Mouse (Mus musculus) megakaryocyte-erythroid progenitor cell, adult 5-6 weeks (primary cell): Measurements from ENCODE around the gene Apoa4. TPM values are rescaled to one million over a fixed set of nuclear protein-coding genes. Genes with fewer than 3 reads are reported as not detected.

ENCODE experiments used
- ATAC-seq: replicated peaks from 2 replicates; pipeline ENCODE4 v1.8.0; 2016; ENCODE audit warnings: mild to moderate bottlenecking, inconsistent platforms; ENCODE audit not compliant: severe bottlenecking, poor library complexity, low FRiP score, low TSS enrichment
- total RNA-seq, 2 experiments: library from RNA; stranded (forward) in 1 of 2; stranded (reverse) in 1 of 2; fragments of 200-1000, 215-1000 nt in 1 of 2; fragments of >200 nt in 1 of 2; fragmentation: Nextera tagmentation in 1 of 2; gene quantifications; 2 replicates each; pipeline ENCODE4 v1.2.3; 2014 to 2017

Apoa4 gene
- total RNA-seq, 2 experiments from 2014 or later = not detected

DNA sequence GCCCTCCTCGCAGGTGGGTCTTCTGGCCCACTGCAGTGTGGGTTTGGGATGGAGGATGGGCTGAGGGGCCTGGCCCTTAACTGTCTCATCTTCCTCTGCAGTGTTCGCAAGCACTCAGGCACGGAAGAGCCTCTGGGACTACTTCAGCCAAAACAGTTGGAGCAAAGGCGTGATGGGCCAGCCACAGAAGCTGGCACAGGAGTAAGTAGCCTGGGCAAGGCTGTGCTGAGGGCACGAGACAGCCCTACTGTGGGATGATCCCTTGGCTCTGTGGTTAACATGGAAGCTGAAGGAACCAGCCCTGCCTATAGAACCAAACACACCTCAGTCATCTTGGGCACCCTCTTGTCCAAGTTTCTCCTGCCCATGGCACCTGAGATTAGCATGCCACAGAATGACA, 28.6 kb downstream of the Apoa4 start:
- no peak for ATAC-seq

DNA sequence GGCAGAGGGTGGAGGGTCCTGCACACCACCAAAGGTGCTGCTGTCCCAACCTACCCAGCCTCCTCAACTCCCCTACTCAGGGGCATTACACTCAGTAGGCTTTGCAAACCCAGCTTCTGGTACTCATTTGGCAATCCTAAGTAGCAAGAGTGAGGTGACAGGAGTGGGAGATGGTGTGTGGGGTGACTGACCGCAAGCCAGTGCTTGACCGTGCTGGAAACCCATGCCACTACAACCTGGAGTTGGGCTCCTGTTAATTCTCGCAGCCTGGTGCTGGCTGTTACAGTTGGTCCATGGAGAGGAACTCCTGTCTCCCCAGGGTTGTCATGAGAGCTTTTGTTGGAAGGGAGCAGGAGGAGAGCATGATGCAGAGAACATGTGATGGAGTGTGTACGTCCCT, 30.3 kb downstream of the Apoa4 start:
- no peak for ATAC-seq

DNA sequence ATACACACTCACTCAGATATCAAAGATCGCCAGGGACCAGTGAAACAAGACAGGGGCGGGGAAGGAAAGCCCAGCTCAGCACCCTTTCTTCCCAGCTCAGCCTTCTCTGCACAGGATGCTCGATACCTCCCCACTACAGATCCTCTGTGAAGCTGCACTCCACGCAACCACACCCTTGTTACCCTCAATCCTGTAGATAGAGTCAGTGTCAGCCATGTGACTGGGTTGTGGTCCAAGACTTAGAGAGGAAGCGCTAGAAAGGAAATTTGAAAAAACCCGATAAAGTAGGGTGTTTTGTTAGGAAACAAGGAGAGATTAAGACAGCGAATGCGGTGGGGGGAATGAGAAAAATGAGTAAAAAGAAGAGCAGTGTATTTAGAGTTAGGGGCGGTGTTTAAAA, 31.6 kb downstream of the Apoa4 start:
- peak; percentile 48 for ATAC-seq

DNA sequence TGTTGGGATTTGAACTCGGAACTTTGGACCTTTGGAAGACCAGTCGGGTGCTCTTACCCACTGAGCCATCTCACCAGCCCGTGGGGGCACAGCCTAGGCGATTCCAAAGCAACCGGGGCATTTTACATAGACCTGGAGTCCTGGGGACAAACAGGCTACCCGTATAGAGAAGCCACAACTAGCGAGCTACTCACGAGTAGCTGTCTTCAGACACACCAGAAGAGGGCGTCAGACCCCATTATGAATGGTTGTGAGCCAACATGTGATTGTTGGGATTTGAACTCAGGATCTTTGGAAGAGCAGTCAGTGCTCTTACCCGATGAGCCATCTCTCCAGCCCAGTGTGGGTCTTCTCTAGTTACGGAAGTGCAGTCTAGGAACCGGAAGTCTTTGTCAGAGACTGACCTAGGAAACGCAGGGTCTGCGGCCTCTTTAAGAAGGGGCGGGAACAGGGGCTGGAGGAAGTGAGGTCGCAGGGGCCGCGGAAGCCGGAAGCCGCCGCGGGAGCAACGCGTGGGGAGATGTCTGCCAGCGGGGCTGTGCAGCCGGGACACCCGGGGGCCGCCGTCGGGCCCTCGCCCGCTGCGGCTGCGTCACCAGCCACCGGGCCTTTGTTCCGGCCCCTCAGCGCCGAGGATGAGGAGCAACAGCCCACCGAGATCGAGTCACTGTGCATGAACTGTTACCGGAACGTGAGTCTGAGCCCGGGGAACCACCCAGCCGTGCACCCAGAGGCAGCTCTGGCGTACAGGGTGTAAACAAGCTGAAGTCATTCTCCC, 32.4 kb downstream of the Apoa4 start, which contains the start of gene Zpr1:
Zpr1 (plus strand) TSS at position 388 of the 778 bp plus-strand sequence.
- peak; percentile 93 for ATAC-seq

DNA sequence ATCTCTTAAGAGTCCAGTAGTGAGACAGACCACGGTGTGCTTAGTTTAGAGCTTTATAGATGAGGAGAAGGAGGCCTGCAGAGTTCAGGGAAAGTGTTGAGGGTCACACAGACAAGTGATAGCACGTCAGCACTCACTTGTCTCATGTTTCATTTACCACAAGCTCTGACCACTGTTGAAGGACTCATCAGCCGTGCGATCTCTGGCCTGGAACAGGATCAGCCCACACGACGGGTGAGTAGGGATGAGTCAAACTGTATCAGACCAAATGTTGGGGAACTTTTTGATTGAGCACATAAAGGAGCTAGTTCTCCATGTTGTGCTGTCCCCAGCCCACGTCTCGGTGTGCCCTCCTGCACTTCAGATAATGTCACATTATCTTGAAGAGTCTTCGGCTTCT, 34.0 kb downstream of the Apoa4 start:
- ATAC-seq = no peak

DNA sequence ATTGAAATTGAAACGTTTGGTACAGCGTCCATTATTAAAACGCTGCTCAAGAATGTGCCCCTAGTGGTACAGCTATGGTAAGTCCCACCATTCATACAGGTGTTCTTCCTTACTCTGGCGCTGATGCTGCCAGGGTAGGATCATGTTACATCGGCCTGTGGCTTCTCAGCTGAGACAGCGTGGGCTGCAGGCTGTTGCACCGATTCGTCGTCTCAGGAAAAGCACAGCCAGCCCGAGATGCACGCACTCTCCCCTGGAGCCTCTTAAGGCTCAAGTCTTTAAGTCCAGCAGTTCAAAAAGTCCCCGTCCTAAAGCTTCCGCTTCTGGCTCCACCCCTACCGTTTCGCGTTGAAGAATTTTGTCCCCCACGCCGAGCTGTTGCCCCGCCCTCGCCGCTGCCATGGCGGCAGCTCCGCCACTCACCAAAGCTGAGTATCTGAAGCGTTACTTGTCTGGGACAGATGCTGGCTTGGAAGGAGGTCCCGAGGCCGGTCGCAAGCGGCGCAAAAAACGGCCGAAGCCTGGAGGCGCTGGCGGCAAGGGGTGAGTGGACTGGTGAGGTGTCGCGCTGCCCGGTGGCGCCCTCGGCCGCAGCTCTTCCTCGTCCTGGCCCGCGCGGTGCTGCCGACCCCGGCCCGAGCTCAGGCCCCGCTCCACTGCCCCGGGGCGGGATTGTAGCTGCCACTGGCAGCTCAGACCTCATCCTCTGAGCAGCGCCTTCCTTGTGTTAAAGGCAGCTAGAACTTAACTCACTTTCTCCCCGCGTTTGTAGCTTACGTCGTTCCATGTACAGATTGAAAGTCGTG, 42.3 kb downstream of the Apoa4 start, which contains the start of gene Bud13:
Bud13 (plus strand) TSS at position 378 of the 806 bp plus-strand sequence.
- ATAC-seq = peak; percentile 95

Other genes with a start within 250 kb of the Apoa4 start
- gene Pafah1b2, start 228.0 kb upstream of the Apoa4 start, total RNA-seq (2014; fragmentation: Nextera tagmentation) = 26.5 and 36.8 TPM in 2 replicates
- 111 and 144 TPM in 2 replicates for gene Pafah1b2, start 228.0 kb upstream of the Apoa4 start, total RNA-seq (2017)
- 23.8 and 29.0 TPM in 2 replicates for gene Sik3, start 227.9 kb upstream of the Apoa4 start, total RNA-seq (2014; fragmentation: Nextera tagmentation)
- 15.2 and 16.6 TPM in 2 replicates for gene Sik3, start 227.9 kb upstream of the Apoa4 start, total RNA-seq (2017)
- gene Apoa1, start 12.1 kb upstream of the Apoa4 start, total RNA-seq (2014; fragmentation: Nextera tagmentation) = 0.49 TPM in 1 of 2 replicates, not detected in the other
- not detected in 2 replicates for gene Apoa1, start 12.1 kb upstream of the Apoa4 start, total RNA-seq (2017)
- gene Apoc3, start 5.1 kb upstream of the Apoa4 start, total RNA-seq (2014; fragmentation: Nextera tagmentation) = not detected in 2 replicates
- gene Apoc3, start 5.1 kb upstream of the Apoa4 start, total RNA-seq (2017) = not detected in 2 replicates
- gene Apoa5, start 27.9 kb downstream of the Apoa4 start, total RNA-seq (2014; fragmentation: Nextera tagmentation) = not detected in 2 replicates
- not detected in 2 replicates for gene Apoa5, start 27.9 kb downstream of the Apoa4 start, total RNA-seq (2017)
- 74.5 and 83.1 TPM in 2 replicates for gene Zpr1, start 32.4 kb downstream of the Apoa4 start, total RNA-seq (2014; fragmentation: Nextera tagmentation)
- gene Zpr1, start 32.4 kb downstream of the Apoa4 start, total RNA-seq (2017) = 44.6 and 76.4 TPM in 2 replicates
- 14.0 and 18.1 TPM in 2 replicates for gene Bud13, start 42.3 kb downstream of the Apoa4 start, total RNA-seq (2014; fragmentation: Nextera tagmentation)
- 13.8 and 16.0 TPM in 2 replicates for gene Bud13, start 42.3 kb downstream of the Apoa4 start, total RNA-seq (2017)
- not detected in 2 replicates for gene 4931429L15Rik, start 79.3 kb downstream of the Apoa4 start, total RNA-seq (2014; fragmentation: Nextera tagmentation)
- gene 4931429L15Rik, start 79.3 kb downstream of the Apoa4 start, total RNA-seq (2017) = not detected in 2 replicates